Mouse (Mus musculus): ENCODE results near the gene Tnip2. TPM values are rescaled to one million over a fixed set of nuclear protein-coding genes. Genes with fewer than 3 reads are reported as not detected.
A peak's percentile ranks its signal among the peaks of the same experiment; 100 is the strongest.

The Tnip2 gene
- polyA plus RNA-seq, 1 experiment = 8.8 TPM

- DNase-seq (ENCODE audit: low read depth) = no peak
- TF ChIP-seq CTCF (IDR thresholded peaks at IDR 0.05; ENCODE audit: borderline replicate concordance, extremely low read depth, insufficient read depth, insufficient read length) = no peak
- no peak for TF ChIP-seq POLR2A (IDR thresholded peaks at IDR 0.05; ENCODE audit: borderline replicate concordance, extremely low read depth, insufficient read depth, insufficient read length, poor library complexity, severe bottlenecking)
Measured at GRCm38 (mm10) chr5:34535831-34536230, 22.0 kb upstream of the Tnip2 start.

- no peak for DNase-seq (ENCODE audit: low read depth)
- TF ChIP-seq POLR2A (IDR thresholded peaks at IDR 0.05; ENCODE audit: borderline replicate concordance, extremely low read depth, insufficient read depth, insufficient read length, poor library complexity, severe bottlenecking) (no peak), CTCF (IDR thresholded peaks at IDR 0.05; ENCODE audit: borderline replicate concordance, extremely low read depth, insufficient read depth, insufficient read length) (no peak)
Measured at GRCm38 (mm10) chr5:34534776-34535581, 21.2 kb upstream of the Tnip2 start.

- no peak for TF ChIP-seq POLR2A (IDR thresholded peaks at IDR 0.05; ENCODE audit: borderline replicate concordance, extremely low read depth, insufficient read depth, insufficient read length, poor library complexity, severe bottlenecking)
- no peak for TF ChIP-seq CTCF (IDR thresholded peaks at IDR 0.05; ENCODE audit: borderline replicate concordance, extremely low read depth, insufficient read depth, insufficient read length)
- DNase-seq (ENCODE audit: low read depth) = no peak
Measured at GRCm38 (mm10) chr5:34533820-34534219, 20.0 kb upstream of the Tnip2 start.

GRCm38 (mm10) chr5:34533066-34533465, 19.3 kb upstream of the Tnip2 start:
- TF ChIP-seq POLR2A (IDR thresholded peaks at IDR 0.05; ENCODE audit: borderline replicate concordance, extremely low read depth, insufficient read depth, insufficient read length, poor library complexity, severe bottlenecking) = no peak
- TF ChIP-seq CTCF (IDR thresholded peaks at IDR 0.05; ENCODE audit: borderline replicate concordance, extremely low read depth, insufficient read depth, insufficient read length) = no peak
- no peak for DNase-seq (ENCODE audit: low read depth)

- DNase-seq (ENCODE audit: low read depth) = no peak
- no peak for TF ChIP-seq POLR2A (IDR thresholded peaks at IDR 0.05; ENCODE audit: borderline replicate concordance, extremely low read depth, insufficient read depth, insufficient read length, poor library complexity, severe bottlenecking)
- TF ChIP-seq CTCF (IDR thresholded peaks at IDR 0.05; ENCODE audit: borderline replicate concordance, extremely low read depth, insufficient read depth, insufficient read length) = no peak
Measured at GRCm38 (mm10) chr5:34530687-34531086, 16.9 kb upstream of the Tnip2 start.

- peak; percentile 40 for DNase-seq (ENCODE audit: low read depth)
- no peak for TF ChIP-seq POLR2A (IDR thresholded peaks at IDR 0.05; ENCODE audit: borderline replicate concordance, extremely low read depth, insufficient read depth, insufficient read length, poor library complexity, severe bottlenecking)
- TF ChIP-seq CTCF (IDR thresholded peaks at IDR 0.05; ENCODE audit: borderline replicate concordance, extremely low read depth, insufficient read depth, insufficient read length) = no peak
Measured at GRCm38 (mm10) chr5:34530116-34530515, 16.3 kb upstream of the Tnip2 start.

GRCm38 (mm10) chr5:34528724-34529123, 14.9 kb upstream of the Tnip2 start:
- DNase-seq (ENCODE audit: low read depth) = no peak
- no peak for TF ChIP-seq POLR2A (IDR thresholded peaks at IDR 0.05; ENCODE audit: borderline replicate concordance, extremely low read depth, insufficient read depth, insufficient read length, poor library complexity, severe bottlenecking)
- TF ChIP-seq CTCF (IDR thresholded peaks at IDR 0.05; ENCODE audit: borderline replicate concordance, extremely low read depth, insufficient read depth, insufficient read length) = no peak

GRCm38 (mm10) chr5:34527352-34527751, 13.6 kb upstream of the Tnip2 start:
- no peak for DNase-seq (ENCODE audit: low read depth)

GRCm38 (mm10) chr5:34526477-34526775, 12.6 kb upstream of the Tnip2 start:
- no peak for TF ChIP-seq POLR2A (IDR thresholded peaks at IDR 0.05; ENCODE audit: borderline replicate concordance, extremely low read depth, insufficient read depth, insufficient read length, poor library complexity, severe bottlenecking)
- no peak for TF ChIP-seq CTCF (IDR thresholded peaks at IDR 0.05; ENCODE audit: borderline replicate concordance, extremely low read depth, insufficient read depth, insufficient read length)
- DNase-seq (ENCODE audit: low read depth) = no peak

More at GRCm38 (mm10) chr5:34527352-34527751, 13.6 kb upstream of the Tnip2 start:
- TF ChIP-seq CTCF (IDR thresholded peaks at IDR 0.05; ENCODE audit: borderline replicate concordance, extremely low read depth, insufficient read depth, insufficient read length) = no peak
- TF ChIP-seq POLR2A (IDR thresholded peaks at IDR 0.05; ENCODE audit: borderline replicate concordance, extremely low read depth, insufficient read depth, insufficient read length, poor library complexity, severe bottlenecking) = no peak

GRCm38 (mm10) chr5:34525663-34526476, 12.1 kb upstream of the Tnip2 start, which contains the start of gene Sh3bp2:
Gene Sh3bp2, plus strand, starts transcription at chr5:34525838.
- TF ChIP-seq CTCF (IDR thresholded peaks at IDR 0.05; ENCODE audit: borderline replicate concordance, extremely low read depth, insufficient read depth, insufficient read length) = no peak
- no peak for TF ChIP-seq POLR2A (IDR thresholded peaks at IDR 0.05; ENCODE audit: borderline replicate concordance, extremely low read depth, insufficient read depth, insufficient read length, poor library complexity, severe bottlenecking)

GRCm38 (mm10) chr5:34524511-34524910, 10.7 kb upstream of the Tnip2 start:
- DNase-seq (ENCODE audit: low read depth) = no peak
- TF ChIP-seq POLR2A (IDR thresholded peaks at IDR 0.05; ENCODE audit: borderline replicate concordance, extremely low read depth, insufficient read depth, insufficient read length, poor library complexity, severe bottlenecking) = no peak
- no peak for TF ChIP-seq CTCF (IDR thresholded peaks at IDR 0.05; ENCODE audit: borderline replicate concordance, extremely low read depth, insufficient read depth, insufficient read length)

More at GRCm38 (mm10) chr5:34525663-34526476, 12.1 kb upstream of the Tnip2 start, which contains the start of gene Sh3bp2:
- peak; percentile 86 for DNase-seq (ENCODE audit: low read depth)
